Mouse (Mus musculus) limb, embryonic 12.5 days (tissue): ENCODE data around the gene Capn3. TPM values are rescaled to one million over a fixed set of nuclear protein-coding genes. Genes with fewer than 3 reads are reported as not detected.

Source experiments
- ATAC-seq: fragments of 200-750 bp; cut with Nextera tagmentation; 2 replicates; pipeline ENCODE4 v1.8.0; 2017; ENCODE audit warnings: low read depth, moderate TSS enrichment; ENCODE audit not compliant: insufficient number of reproducible peaks, insufficient read depth, low FRiP score, low TSS enrichment
- H3K27ac ChIP-seq: fragments of 300-500 bp; sonication (generic); 2 replicates; pipeline ENCODE4 v1.5.1; 2016; ENCODE audit warnings: mild to moderate bottlenecking, moderate library complexity
- H3K27me3 ChIP-seq: fragments of 300-500 bp; sonication (generic); 2 replicates; pipeline ENCODE4 v1.6.1; 2016; ENCODE audit warnings: mild to moderate bottlenecking, moderate library complexity
- H3K36me3 ChIP-seq: fragments of 300-500 bp; sonication (generic); 2 replicates; pipeline ENCODE4 v1.6.1; 2016; ENCODE audit warnings: mild to moderate bottlenecking, moderate library complexity
- H3K4me1 ChIP-seq: fragments of 300-500 bp; sonication (generic); replicated peaks from 2 replicates; pipeline ENCODE4 v1.6.1; 2016
- H3K4me2 ChIP-seq: fragments of 300-500 bp; sonication (generic); 2 replicates; pipeline ENCODE4 v1.6.1; 2016; ENCODE audit warnings: mild to moderate bottlenecking, moderate library complexity
- H3K4me3 ChIP-seq: fragments of 300-500 bp; sonication (generic); replicated peaks from 2 replicates; pipeline ENCODE4 v1.5.1; 2016; ENCODE audit warnings: mild to moderate bottlenecking
- H3K9ac ChIP-seq: fragments of 300-500 bp; sonication (generic); replicated peaks from 2 replicates; pipeline ENCODE4 v1.6.1; 2016; ENCODE audit warnings: mild to moderate bottlenecking, moderate library complexity
- H3K9me3 ChIP-seq: fragments of 300-500 bp; sonication (generic); 2 replicates; pipeline ENCODE4 v1.6.1; 2016; ENCODE audit warnings: mild to moderate bottlenecking, moderate library complexity
- WGBS: fragments of 180-500 bp; shearing (Covaris S2); methylation state at CpG from one replicate; pipeline ENCODE4 v1.1.7; 2016; 5-methylcytosine and 5-hydroxymethylcytosine counted together
- polyA plus RNA-seq: library from polyadenylated mRNA; unstranded; fragments of >200 nt; fragmentation: Nextera tagmentation; extraction: Ambion mirVana; gene quantifications from 2 replicates; pipeline ENCODE4 v1.2.1, GENCODE M21; 2016

The Capn3 gene
- 1.9 and 2.7 TPM in 2 replicates for polyA plus RNA-seq

GRCm38 (mm10) chr2:120455719-120456118, at the start of gene Capn3:
TSS of gene Capn3 (plus strand) at chr2:120456019.
- Histone ChIP-seq H3K9me3 (peaks cover 4% of the 10 kb centered on the region; the same call in 1 of the 2 replicates), H3K4me1 (no peaks in the 10 kb centered on the region), H3K9ac (no peak within 1 kb of the TSS), H3K27me3 (no peaks in the 10 kb centered on the region), H3K27ac (no peak within 1 kb of the TSS), H3K36me3 (no peaks in the 10 kb centered on the region), H3K4me2 (no peak within 1 kb of the TSS), H3K4me3 (no peak within 1 kb of the TSS)
- WGBS, result 77% methylated on average over 4 of the region's 4 CpGs
- no peak for ATAC-seq

- H3K27me3 ChIP-seq, result no peaks in the 10 kb centered on the region
- H3K27ac ChIP-seq, result no peak overlapping the region
- ATAC-seq, result no peak
- peaks cover 4% of the 10 kb centered on the region; the same call in 1 of the 2 replicates for H3K9me3 ChIP-seq
- WGBS, result 87% methylated on average over 3 of the region's 3 CpGs
- H3K36me3 ChIP-seq, result no peaks in the 10 kb centered on the region
- H3K4me1 ChIP-seq, result no peaks in the 10 kb centered on the region
- no peak overlapping the region for H3K4me3 ChIP-seq
- H3K4me2 ChIP-seq, result no peak overlapping the region
- H3K9ac ChIP-seq, result no peak overlapping the region
Observed at GRCm38 (mm10) chr2:120411096-120411628, 44.7 kb upstream of the Capn3 start.

GRCm38 (mm10) chr2:120414113-120414512, 41.7 kb upstream of the Capn3 start:
- no peaks in the 10 kb centered on the region for H3K4me1 ChIP-seq
- H3K4me3 ChIP-seq, result no peak overlapping the region
- no peak overlapping the region for H3K9ac ChIP-seq
- no peaks in the 10 kb centered on the region for H3K27me3 ChIP-seq
- H3K27ac ChIP-seq, result no peak overlapping the region
- no peaks in the 10 kb centered on the region for H3K9me3 ChIP-seq
- H3K36me3 ChIP-seq, result no peaks in the 10 kb centered on the region
- ATAC-seq, result no peak
- H3K4me2 ChIP-seq, result no peak overlapping the region

- Histone ChIP-seq H3K4me2 (no peak overlapping the region), H3K4me1 (no peaks in the 10 kb centered on the region), H3K9ac (no peak overlapping the region), H3K36me3 (no peaks in the 10 kb centered on the region), H3K27me3 (no peaks in the 10 kb centered on the region), H3K4me3 (no peak overlapping the region), H3K27ac (no peak overlapping the region), H3K9me3 (no peaks in the 10 kb centered on the region)
- WGBS, result 66% methylated on average over 1 of the region's 1 CpGs
- ATAC-seq, result no peak
Observed at GRCm38 (mm10) chr2:120414738-120415414, 40.9 kb upstream of the Capn3 start.

GRCm38 (mm10) chr2:120424386-120424785, 31.4 kb upstream of the Capn3 start:
- no peak overlapping the region for H3K9ac ChIP-seq
- WGBS, result 82% methylated on average over 5 of the region's 5 CpGs
- H3K4me2 ChIP-seq, result no peak overlapping the region
- H3K36me3 ChIP-seq, result 0 out of 2 replicates have a peak, but pooled peaks cover 3% of the 10 kb centered on the region
- H3K4me3 ChIP-seq, result no peak overlapping the region
- no peak for ATAC-seq
- no peak overlapping the region for H3K27ac ChIP-seq
- H3K27me3 ChIP-seq, result no peaks in the 10 kb centered on the region
- H3K4me1 ChIP-seq, result no peaks in the 10 kb centered on the region
- H3K9me3 ChIP-seq, result no peaks in the 10 kb centered on the region

- Histone ChIP-seq H3K4me3 (no peak overlapping the region), H3K9ac (no peak overlapping the region), H3K4me1 (0 out of 2 replicates have a peak, but pooled peaks cover 4% of the 10 kb centered on the region), H3K27me3 (no peaks in the 10 kb centered on the region), H3K4me2 (no peak overlapping the region), H3K27ac (no peak overlapping the region), H3K36me3 (no peaks in the 10 kb centered on the region), H3K9me3 (no peaks in the 10 kb centered on the region)
- ATAC-seq, result no peak
- WGBS, result 95% methylated on average over 1 of the region's 1 CpGs
Observed at GRCm38 (mm10) chr2:120444486-120444885, 11.3 kb upstream of the Capn3 start.

GRCm38 (mm10) chr2:120446373-120446772, 9.4 kb upstream of the Capn3 start:
- H3K9me3 ChIP-seq, result no peaks in the 10 kb centered on the region
- H3K27me3 ChIP-seq, result no peaks in the 10 kb centered on the region
- H3K9ac ChIP-seq, result no peak overlapping the region
- H3K27ac ChIP-seq, result no peak overlapping the region
- H3K4me1 ChIP-seq, result 0 out of 2 replicates have a peak, but pooled peaks cover 4% of the 10 kb centered on the region
- no peak overlapping the region for H3K4me2 ChIP-seq
- ATAC-seq, result no peak
- WGBS, result 77% methylated on average over 10 of the region's 10 CpGs
- no peak overlapping the region for H3K4me3 ChIP-seq
- H3K36me3 ChIP-seq, result no peaks in the 10 kb centered on the region

- no peaks in the 10 kb centered on the region for H3K27me3 ChIP-seq
- no peak overlapping the region for H3K4me3 ChIP-seq
- 0 out of 2 replicates have a peak, but pooled peaks cover 4% of the 10 kb centered on the region for H3K4me1 ChIP-seq
- no peaks in the 10 kb centered on the region for H3K9me3 ChIP-seq
- no peak overlapping the region for H3K27ac ChIP-seq
- no peak for ATAC-seq
- H3K4me2 ChIP-seq, result no peak overlapping the region
- H3K9ac ChIP-seq, result no peak overlapping the region
- no peaks in the 10 kb centered on the region for H3K36me3 ChIP-seq
- 90% methylated on average over 1 of the region's 1 CpGs for WGBS
Observed at GRCm38 (mm10) chr2:120447306-120447705, 8.5 kb upstream of the Capn3 start.

- H3K36me3 ChIP-seq, result no peaks in the 10 kb centered on the region
- WGBS, result 59% methylated on average over 6 of the region's 6 CpGs
- no peak overlapping the region for H3K4me3 ChIP-seq
- H3K27ac ChIP-seq, result no peak overlapping the region
- no peaks in the 10 kb centered on the region for H3K27me3 ChIP-seq
- no peak overlapping the region for H3K4me2 ChIP-seq
- peaks cover 4% of the 10 kb centered on the region; the same call in 1 of the 2 replicates for H3K9me3 ChIP-seq
- ATAC-seq, result no peak
- no peak overlapping the region for H3K9ac ChIP-seq
- H3K4me1 ChIP-seq, result 0 out of 2 replicates have a peak, but pooled peaks cover 4% of the 10 kb centered on the region
Observed at GRCm38 (mm10) chr2:120450724-120451123, 5.1 kb upstream of the Capn3 start.

GRCm38 (mm10) chr2:120452600-120452999, 3.2 kb upstream of the Capn3 start:
- Histone ChIP-seq H3K36me3 (no peaks in the 10 kb centered on the region), H3K4me1 (no peaks in the 10 kb centered on the region), H3K9ac (no peak overlapping the region), H3K4me2 (no peak overlapping the region), H3K27ac (no peak overlapping the region), H3K27me3 (no peaks in the 10 kb centered on the region), H3K9me3 (peaks cover 4% of the 10 kb centered on the region; the same call in 1 of the 2 replicates), H3K4me3 (no peak overlapping the region)
- 77% methylated on average over 4 of the region's 4 CpGs for WGBS
- ATAC-seq, result no peak

- no peak for ATAC-seq
- Histone ChIP-seq H3K4me3 (no peak overlapping the region), H3K9ac (no peak overlapping the region), H3K27ac (no peak overlapping the region), H3K4me2 (no peak overlapping the region), H3K36me3 (no peaks in the 10 kb centered on the region), H3K9me3 (peaks cover 4% of the 10 kb centered on the region; the same call in 1 of the 2 replicates), H3K4me1 (no peaks in the 10 kb centered on the region), H3K27me3 (no peaks in the 10 kb centered on the region)
- 81% methylated on average over 2 of the region's 2 CpGs for whole genome bisulfite sequencing
Observed at GRCm38 (mm10) chr2:120454987-120455386, 832 bp upstream of the Capn3 start.
